Mouse (Mus musculus) cerebellum, adult 9-11 months (tissue): ENCODE measurements around the gene Pacs1.
A peak's percentile ranks its signal among the peaks of the same experiment; 100 is the strongest.

Experiments used
- DNase-seq: peaks from one replicate; pipeline ENCODE4 v3.0.0; 2022

Pacs1 gene

DNA sequence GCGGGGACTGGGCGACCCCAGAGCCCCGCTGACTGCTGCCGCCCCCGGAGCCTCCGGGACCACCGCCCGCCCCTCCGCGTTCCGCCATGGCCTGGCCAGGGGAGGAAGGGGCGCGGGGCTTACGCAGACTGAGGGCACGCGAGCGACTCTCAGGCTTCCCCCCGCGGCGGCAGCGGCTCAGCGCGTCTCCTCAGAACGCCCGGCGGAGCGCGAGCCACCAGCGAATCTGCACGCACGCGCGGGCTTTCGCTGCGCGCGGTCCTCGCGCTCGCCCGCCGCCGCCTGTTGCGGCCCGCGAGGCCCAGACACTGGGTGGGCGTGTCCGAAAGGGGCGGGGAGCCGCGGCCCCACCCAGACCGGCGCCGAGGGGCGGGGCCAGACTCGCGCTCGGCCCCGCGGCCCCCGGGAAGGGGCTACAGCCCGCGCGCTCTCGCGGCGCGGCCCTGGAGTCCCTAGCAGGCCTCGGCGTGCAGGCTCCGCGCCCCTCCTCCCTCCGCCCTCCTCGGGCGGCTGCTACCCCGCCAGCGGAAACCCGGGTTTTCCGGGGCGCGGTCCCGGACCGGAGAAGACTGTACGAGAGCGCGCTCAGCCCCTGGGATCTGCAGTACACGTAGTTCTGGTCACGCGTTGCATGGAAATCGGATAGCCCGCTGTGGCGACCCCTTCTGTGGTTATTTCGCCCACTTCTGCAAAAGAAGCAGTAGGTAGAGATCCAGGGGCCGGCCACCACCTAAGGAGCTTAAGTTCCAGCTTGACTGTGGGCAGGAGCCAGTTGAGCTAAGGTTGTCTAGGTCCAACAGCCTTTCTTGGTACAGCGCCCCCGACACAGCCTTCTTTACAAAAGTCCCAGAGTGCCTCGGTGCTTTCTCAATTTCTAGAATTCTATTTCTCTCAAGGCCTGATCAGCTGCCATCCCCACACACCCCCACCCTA lies at the start of gene Pacs1:
TSS of gene Pacs1 (minus strand) at position 319 of the 933 bp plus-strand sequence.
- DNase-seq, result peak; percentile 84

DNA sequence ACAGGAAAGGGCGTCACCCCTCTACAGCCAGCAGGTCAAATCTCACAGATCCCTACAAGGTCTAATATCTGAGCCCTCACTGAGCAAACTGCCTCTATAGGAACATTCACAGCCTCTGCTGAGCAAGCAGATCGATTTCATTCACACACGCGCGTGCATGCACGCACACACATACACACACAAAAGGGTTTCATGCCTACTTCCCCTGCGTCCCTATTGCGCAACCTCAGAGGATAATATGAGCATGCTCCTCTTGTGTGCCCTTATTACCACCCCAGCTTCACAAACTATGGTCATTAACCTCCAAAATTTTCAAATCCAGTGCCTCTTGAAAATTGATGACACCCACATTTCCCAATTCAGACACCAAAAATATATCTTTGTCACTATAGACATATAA lies 40.3 kb upstream of the Pacs1 start:
- DNase-seq, result no peak

DNA sequence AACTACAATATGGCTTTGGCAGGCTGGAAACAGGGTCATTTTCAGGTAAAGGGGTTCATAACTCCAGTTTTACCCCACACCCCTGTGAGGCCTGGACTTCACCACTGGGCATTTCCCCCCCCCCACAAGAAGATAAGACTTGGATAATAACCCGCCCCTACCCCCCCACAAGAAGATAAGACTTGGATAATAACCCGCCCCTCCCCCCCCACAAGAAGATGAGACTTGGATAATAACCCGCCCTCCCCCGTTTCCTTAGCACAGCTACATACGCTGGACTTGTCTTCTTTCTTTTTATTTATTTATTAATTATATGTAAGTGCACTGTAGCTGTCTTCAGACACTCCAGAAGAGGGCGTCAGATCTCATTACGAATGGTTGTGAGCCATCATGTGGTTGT lies 36.1 kb upstream of the Pacs1 start:
- no peak for DNase-seq

DNA sequence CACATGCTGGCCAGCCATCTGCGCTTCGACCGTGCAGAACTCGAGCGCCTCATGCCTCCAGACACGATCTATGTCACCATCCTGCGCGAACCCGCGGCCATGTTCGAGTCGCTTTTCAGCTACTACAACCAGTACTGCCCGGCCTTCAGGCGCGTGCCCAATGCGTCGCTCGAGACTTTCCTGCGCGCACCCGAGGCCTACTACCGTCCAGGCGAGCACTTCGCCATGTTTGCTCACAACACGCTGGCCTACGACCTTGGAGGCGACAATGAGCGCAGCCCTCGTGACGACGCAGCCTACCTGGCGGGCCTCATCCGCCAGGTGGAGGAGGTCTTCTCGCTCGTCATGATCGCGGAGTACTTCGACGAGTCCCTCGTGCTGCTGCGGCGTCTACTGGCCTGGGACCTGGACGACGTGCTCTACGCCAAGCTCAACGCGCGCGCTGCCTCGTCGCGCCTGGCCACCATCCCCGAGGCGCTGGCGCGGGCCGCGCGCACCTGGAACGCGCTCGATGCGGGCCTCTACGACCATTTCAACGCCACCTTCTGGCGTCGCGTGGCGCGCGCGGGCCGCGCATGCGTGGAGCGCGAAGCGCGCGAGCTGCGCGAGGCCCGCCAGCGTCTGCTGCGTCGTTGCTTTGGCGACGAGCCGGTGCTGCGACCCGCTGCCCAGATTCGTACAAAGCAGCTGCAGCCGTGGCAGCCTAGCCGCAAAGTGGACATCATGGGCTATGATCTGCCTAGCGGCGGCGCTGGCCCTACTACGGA lies 34.2 kb upstream of the Pacs1 start:
- no peak for DNase-seq

DNA sequence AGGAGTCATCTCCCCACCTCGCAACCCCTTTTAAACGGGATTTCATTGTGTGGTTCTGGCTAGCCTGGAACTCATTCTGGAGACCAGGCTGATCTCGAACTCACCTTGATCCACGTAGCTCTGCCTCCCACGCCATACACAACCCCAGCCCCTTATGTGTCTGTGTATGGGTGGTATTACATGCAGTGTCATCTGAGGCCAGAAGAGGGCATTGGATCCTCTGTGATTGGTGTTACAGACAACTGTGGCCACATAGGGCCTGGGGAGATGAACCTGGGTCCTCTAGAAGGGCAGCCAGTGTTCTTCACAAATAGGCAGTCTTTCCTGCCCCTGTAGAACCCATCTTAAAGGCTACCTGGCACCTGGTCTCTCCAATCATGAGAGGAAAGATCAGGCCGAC lies 33.4 kb upstream of the Pacs1 start:
- no peak for DNase-seq

DNA sequence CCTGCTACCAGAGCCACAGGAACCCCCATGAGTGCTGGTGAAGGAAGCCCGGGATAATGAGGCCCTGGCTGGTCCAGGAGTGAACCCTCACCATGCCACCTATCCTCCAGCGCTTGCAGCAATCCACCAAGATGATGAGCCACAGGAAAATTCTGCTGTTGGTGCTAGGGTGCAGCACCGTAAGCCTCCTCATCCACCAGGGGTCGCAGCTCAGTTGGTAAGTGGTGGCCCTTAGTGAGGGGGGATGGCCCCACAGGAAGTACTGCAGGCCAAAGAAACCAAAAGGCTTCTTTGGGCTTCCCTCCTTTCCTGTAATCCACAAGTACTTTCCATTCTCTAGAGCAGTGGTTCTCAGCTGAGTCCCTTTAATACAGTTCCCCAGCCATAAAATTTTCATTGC lies 29.5 kb upstream of the Pacs1 start:
- DNase-seq, result no peak

DNA sequence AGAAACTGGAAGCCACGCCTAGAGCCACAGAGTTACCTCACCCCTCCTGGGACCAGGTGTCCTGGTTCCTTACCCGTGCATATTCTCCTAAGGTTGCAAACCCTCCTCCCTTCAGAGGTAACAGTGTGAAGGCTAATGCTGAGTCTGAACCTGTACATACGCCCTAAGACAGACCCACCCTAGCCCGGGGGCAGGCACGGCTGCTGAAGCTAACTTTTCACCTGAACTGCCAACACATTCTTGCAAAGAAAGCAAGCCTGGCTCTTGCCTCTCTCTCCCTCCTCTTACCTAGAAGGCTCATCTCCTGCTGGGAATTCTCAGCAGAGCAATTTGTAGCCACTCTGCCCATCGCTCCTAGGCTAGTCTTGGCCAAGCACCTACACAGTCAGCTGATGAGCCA lies 27.7 kb upstream of the Pacs1 start:
- DNase-seq, result no peak

DNA sequence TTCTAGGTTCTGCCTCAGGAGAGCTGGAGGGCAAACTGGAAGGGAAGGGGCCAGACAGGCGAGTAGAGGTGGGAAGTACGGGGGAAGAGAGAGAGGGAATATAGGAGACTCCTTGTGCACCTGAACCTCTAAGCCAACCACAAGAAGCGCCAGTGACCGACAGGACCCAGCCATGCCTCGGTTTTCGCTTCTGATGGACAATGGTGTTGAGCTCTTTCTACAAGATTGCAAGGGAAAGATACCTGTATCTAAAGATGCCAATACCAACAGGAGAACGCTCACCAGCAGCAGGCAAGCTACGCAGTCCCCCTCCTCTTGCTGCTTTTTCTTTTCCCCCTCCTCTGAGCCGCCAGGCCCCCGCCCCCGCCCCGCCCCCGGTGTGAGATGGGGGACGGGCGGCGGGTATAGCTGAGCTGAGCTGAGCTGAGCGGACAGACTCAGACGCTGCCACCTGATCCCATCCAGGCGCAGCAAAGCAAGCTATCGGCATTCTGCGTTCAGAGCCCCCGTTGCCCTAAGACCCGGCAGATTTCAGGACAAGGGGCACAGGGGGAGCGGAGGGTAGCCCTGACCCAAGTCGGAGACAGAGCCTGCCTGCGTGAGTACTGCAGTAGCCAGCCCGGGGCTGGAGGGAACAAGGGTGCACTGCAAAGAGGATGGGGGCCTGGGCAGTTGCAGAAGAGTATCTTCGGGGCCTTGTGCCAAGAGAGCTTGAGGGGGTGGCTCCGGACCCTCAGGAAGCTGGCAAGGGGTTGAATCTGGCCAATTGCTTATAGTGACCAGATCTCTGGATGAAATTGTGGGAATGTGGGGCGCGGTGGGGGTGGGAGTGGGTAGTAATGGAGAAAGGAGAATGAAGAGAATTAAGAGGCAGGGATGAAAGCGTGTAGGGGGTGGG lies 25.2 kb upstream of the Pacs1 start, which contains the start of gene Gal3st3:
TSS of gene Gal3st3 (plus strand) at position 429 of the 898 bp plus-strand sequence.
- peak; percentile 64 for DNase-seq

DNA sequence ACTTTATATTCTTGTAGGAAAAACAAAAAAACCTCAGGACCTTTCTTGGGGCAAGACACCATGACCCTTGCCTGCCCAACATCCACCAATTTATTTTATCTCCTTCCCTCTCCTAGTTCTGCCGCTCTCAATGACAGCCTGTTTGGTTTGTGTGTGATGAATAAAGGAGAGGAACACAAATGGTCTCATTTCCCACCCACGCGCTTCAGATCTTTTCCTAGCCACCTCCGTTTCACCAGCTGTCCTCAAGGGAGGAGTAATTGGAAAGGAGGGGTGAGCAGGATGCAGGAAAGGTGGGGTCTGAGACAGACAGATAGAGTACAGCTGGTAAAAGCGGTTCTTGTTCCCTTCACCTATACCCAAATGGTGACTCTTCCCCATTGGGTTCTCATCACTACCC lies 23.7 kb upstream of the Pacs1 start:
- DNase-seq, result no peak

DNA sequence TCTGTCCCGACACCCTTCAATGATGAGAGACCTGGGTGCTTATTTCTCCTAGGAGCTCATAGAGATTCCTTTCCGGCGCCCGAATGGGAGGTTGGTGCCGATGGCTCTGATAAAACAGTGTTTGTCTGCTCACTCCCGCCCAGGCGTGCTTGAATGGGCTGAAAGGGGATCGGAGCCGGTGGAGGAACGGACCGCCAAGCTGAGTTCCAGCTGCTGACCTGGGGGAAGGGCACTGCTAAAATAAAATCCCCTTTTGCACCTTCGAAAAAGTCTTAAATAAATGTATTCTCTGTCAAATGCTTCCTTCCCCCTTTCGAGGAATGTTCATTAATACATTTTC lies 22.8 kb upstream of the Pacs1 start:
- no peak for DNase-seq

DNA sequence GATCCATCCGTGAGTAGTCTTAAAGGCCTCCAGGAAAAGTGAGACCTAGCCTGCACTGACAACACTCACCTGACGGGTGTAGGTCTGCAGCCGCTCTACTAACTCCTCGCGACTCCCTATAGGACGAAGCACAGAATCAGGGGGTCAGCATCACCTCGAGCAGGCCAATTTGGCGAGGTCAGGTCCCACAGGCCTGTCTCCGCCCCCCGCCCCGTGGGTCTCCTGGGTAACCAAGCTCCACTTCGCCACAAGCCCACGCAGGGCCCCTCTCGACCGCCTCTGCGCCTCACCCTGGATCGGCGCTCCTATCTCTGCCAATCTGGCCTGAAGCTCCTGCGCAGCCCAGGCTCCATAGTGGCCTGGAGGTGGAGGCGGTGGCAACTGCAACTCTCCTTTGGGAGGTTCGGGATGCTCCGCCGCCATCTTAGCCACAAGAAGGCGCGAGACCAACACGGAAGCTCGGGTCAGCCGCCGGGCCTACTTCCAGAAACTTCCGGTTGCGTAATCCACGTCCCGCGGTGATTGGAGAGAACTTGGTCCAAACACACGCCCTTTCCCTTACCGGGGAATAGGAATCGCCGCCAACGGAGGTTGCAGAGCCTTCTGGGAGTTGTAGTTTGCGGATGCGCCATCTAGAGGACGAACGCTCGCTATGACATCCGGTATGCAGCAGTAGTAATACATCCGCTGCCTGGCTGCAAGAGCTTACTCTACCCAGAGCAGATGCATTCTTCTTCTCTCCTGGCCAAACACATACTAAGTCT lies 22.2 kb upstream of the Pacs1 start, which contains the start of gene Sf3b2:
TSS of gene Sf3b2 (minus strand) at position 484 of the 764 bp plus-strand sequence.
- peak; percentile 99 for DNase-seq

DNA sequence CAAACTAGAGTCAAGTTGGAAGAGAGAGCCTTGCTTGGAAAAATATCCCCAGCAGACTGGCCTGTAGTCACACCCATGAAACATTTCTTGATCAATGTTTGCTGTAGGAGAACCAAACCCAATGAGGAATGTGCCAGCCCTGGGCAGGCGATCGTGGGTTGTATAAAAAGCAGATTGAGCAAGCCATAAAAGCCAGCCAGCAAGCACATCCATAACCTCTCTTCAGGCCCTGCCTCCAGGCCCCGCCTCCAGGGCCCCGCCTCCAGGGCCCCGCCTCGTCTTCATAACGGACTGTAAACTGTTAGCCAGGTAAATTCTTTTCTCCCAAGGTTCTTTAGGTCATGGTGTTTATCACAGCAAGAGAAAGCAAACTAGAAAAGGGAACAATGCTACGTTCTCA lies 5.5 kb upstream of the Pacs1 start:
- DNase-seq, result no peak

DNA sequence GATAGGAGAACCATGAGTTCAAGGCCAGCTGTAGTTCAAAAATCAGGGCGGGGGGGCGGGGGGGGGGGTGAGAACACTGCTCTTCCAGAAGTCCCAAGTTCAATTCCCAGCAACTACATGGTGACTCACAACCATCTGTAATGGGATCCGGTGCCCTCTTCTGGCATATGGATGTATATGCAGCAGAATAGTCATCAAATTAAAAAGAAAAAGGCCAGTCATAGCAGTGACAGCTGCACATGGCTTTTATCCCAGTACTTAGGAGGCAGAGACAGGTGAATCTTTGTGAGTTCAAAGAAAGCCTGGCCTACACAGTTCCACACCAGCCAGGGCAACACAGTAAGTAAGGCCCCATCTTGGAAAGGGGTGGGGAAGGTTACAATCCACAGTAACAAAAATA lies 4.2 kb upstream of the Pacs1 start:
- DNase-seq, result no peak

DNA sequence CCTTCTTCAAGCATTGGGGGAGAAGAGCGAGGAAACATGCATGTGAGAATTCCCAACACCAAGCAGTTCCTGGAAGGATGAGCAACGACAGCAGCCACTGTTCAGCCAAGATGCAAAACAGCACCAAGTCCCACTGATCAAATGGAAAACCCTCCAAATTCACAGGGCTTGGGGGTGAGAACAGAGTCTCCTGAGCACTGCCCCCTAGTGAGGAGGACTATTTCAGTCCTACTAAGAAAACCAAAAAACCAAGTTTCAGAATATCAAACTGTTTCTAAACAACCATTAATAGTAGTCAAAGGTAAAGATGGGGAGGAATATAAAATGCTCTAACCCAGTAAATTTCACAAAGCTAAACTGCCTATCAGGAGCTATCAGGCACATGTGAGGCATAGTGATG lies 3.6 kb upstream of the Pacs1 start:
- DNase-seq, result no peak

DNA sequence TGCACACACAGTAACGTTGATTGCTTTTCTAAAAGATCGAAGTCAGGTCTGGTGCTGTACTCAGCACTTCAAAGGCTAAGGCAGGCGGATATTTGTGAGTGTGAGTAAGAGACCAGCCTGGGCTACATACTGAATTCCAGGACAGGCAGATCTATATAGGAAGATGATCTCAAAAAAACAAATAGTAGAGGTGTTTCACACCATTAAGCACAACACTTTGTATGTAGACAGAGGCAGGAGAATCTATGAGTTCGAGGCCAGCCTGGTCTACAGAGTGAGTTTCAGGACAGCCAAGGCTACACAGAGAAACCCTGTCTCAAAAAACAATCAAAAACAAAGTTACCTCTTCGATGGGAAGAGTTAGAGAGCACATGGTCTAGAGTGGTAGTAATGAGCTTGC lies 2.8 kb upstream of the Pacs1 start:
- DNase-seq, result no peak

DNA sequence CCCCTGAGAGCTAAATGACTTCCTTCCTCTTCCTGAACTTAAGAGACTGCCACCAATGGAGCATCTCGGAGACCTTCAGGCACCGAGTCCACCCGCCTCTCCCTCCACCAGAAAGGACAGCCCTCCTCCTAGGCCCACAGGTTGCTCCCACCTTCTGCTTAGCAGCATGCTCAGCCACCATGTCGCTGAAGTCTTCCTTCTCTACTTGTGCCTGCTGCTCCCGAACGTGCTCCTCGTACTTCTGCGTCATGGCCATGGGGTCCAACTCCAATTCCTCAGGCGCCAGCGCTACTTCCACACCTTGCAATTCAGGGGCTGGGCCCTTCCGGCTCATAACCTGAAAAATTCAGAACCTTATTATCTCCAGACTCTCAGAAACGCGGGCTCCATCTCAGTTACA lies 1.7 kb upstream of the Pacs1 start:
- no peak for DNase-seq

DNA sequence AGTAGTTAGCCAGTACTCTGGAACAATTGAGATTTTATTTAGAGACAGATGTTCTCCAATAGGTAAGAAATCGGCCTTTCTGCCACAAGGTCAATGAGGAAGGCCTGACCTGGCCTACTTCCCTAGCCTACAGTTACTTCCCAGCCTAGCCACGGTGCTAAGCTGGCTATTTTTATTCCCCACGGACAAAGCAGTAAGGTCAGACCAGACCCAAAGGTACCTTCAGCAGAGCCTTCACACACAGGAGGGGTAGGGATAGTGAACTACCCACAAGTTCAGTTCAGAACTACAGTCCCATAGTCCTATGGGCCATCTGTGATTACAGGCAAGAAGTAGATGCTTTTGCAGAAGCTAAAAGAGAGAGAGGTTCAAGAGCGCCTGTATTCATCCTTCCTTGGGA lies 997 bp upstream of the Pacs1 start:
- DNase-seq, result no peak

DNA sequence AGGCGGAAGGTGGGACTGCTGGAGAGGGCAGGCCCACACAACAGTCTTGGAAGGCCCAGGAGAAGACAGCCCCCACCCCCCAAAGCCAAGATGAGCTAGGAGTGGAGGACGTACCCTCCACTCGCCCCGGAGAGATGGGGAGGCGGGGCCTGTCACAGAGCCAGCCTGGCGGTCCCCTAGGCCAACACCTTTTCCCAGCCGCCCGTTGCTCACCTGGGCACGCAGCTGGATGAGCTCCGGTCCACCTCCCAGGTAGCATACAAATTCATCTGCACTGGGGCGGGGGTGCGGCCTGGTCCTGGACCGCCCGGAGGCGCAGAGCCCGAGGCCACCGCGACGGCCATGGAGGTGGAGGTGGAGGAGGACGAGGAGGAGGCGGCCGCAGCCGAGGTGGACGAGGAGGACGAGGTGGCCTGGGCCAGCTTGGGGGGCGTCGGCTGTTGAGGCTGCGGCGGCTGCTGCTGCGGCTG lies 558 bp downstream of the Pacs1 start:
- peak; percentile 67 for DNase-seq

DNA sequence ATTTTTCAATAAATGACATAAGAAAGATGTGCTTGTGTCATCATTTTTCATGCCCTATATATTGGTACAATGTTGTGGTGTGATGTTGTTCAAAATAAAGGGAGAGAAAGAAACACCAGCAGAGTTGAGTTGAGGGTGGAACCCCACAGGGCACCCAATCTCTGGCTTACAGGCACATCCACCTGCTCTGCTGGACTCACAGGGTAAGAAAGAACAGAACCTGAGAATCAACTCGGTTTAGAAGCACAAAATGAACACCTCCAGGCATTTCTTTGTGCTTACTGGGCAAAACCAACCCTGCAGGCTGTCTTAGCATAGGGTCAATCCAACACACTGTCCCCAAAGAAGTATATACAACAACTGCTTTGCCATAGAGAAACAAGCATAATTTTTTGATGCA lies 1.5 kb downstream of the Pacs1 start:
- no peak for DNase-seq

DNA sequence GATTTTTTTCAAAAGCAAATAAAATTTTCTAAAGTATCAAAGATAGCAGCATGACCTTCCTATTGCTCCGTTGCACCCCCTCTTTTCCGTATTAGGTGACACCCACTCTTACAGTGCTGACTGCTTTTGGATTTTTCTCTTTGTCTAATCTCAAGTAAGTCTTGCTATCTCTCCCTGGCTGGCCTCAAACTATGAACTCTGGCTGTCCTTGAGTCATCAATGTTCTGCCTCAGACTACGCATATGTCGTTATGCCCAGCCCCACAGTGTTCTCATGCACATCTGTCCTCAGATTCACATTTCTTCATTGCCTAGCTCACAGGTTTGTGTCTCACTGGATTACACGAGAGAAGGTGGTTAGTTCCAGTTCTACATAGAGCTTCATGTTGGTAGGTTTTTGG lies 3.5 kb downstream of the Pacs1 start:
- no peak for DNase-seq

DNA sequence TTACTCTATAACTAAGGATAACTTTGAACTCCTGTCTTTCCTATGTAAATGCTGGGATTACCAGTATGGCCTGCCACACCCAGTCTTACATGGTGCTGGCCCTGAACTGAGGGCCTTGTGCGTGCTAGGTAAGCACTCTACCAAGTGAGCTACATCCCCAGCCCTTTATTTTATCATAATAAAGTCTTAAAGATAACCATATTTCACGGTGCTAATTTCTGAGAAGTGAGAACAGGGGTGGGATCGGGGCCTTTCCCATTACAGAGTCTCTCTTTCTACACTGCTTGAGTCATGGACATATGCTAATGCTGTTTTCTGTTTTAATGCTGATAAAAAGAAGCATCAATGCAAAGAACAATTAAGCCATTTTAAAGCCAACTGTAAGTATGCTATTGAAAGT lies 4.0 kb downstream of the Pacs1 start:
- no peak for DNase-seq

DNA sequence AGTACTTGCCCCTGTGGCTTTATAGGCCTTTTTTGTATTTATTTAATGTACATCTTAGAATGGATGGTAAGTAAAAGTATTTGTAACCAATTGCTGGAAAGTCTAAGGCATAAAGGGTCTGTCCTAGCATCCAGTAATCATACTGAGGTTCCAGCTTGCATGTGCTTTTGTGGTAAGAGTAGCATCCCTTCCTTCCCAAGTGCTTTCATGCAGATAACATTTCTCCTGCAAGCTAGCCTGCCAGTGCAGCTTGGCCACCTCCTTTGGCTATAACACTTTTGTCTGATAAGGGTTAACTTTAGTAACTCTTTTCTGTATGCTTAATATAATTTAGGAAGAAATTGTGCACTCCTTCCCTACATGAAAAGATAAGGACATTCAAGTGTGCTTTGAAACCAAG lies 4.9 kb downstream of the Pacs1 start:
- DNase-seq, result no peak
